Mouse (Mus musculus) liver, embryonic 12.5 days (tissue): Measurements from ENCODE around the gene Lamb1. TPM values are rescaled to one million over a fixed set of nuclear protein-coding genes. Genes with fewer than 3 reads are reported as not detected.

Experiments
- ATAC-seq: fragments of 200-750 bp; cut with Nextera tagmentation; 2 replicates; pipeline ENCODE4 v1.8.0; 2017; ENCODE audit warnings: moderate number of reproducible peaks, mild to moderate bottlenecking, moderate library complexity
- H3K27ac ChIP-seq: fragments of 300-500 bp; sonication (generic); 2 replicates; pipeline ENCODE4 v1.5.1; 2016; ENCODE audit warnings: mild to moderate bottlenecking
- H3K27me3 ChIP-seq: fragments of 300-500 bp; sonication (generic); replicated peaks from 2 replicates; pipeline ENCODE4 v1.6.1; 2016; ENCODE audit warnings: mild to moderate bottlenecking, moderate library complexity
- H3K36me3 ChIP-seq: fragments of 300-500 bp; sonication (generic); 2 replicates; pipeline ENCODE4 v1.6.1; 2016; ENCODE audit warnings: mild to moderate bottlenecking, moderate library complexity
- H3K4me1 ChIP-seq: fragments of 300-500 bp; sonication (generic); 2 replicates; pipeline ENCODE4 v1.6.1; 2016
- H3K4me2 ChIP-seq: fragments of 300-500 bp; sonication (generic); 2 replicates; pipeline ENCODE4 v1.6.1; 2016; ENCODE audit warnings: mild to moderate bottlenecking, moderate library complexity
- H3K4me3 ChIP-seq: fragments of 300-500 bp; sonication (generic); 2 replicates; pipeline ENCODE4 v1.5.1; 2016; ENCODE audit warnings: mild to moderate bottlenecking, moderate library complexity
- H3K9ac ChIP-seq: fragments of 300-500 bp; sonication (generic); 2 replicates; pipeline ENCODE4 v1.6.1; 2016; ENCODE audit warnings: mild to moderate bottlenecking, moderate library complexity
- H3K9me3 ChIP-seq: fragments of 300-500 bp; sonication (generic); replicated peaks from 2 replicates; pipeline ENCODE4 v1.6.1; 2016; ENCODE audit warnings: mild to moderate bottlenecking, moderate library complexity
- WGBS: fragments of 180-500 bp; shearing (Covaris S2); methylation state at CpG from one replicate; pipeline ENCODE4 v1.1.7; 2016; ENCODE audit not compliant: insufficient replicate concordance; 5-methylcytosine and 5-hydroxymethylcytosine counted together
- polyA plus RNA-seq: library from polyadenylated mRNA; unstranded; fragments of >200 nt; fragmentation: Nextera tagmentation; extraction: Ambion mirVana; gene quantifications from 2 replicates; pipeline ENCODE4 v1.2.1, GENCODE M21; 2016

Gene Lamb1
- polyA plus RNA-seq, 1 experiment from 2014 or later, result 8.6 TPM

- Histone ChIP-seq H3K9ac (no peak overlapping the region), H3K4me2 (no peak overlapping the region), H3K4me3 (no peak overlapping the region), H3K36me3 (peaks cover 7% of the 10 kb centered on the region; the same call in 1 of the 2 replicates), H3K4me1 (no peaks in the 10 kb centered on the region; the same call in 1 of the 2 replicates), H3K27me3 (no peaks in the 10 kb centered on the region), H3K9me3 (no peaks in the 10 kb centered on the region), H3K27ac (no peak overlapping the region)
- 48% methylated on average over 15 of the region's 15 CpGs for WGBS
- ATAC-seq, result no peak
Observed at GRCm38 (mm10) chr12:31293361-31294142, 28.5 kb downstream of the Lamb1 start.

- WGBS, result 62% methylated on average over 10 of the region's 10 CpGs
- no peak overlapping the region for H3K27ac ChIP-seq
Observed at GRCm38 (mm10) chr12:31294526-31294925, 29.5 kb downstream of the Lamb1 start.

GRCm38 (mm10) chr12:31294996-31295395 is 30.0 kb downstream of the Lamb1 start:
- H3K27ac ChIP-seq, result no peak overlapping the region
- ATAC-seq, result no peak
- no peaks in the 10 kb centered on the region; the same call in 1 of the 2 replicates for H3K4me1 ChIP-seq
- H3K9ac ChIP-seq, result no peak overlapping the region
- no peak overlapping the region for H3K4me2 ChIP-seq
- no peaks in the 10 kb centered on the region for H3K9me3 ChIP-seq
- 76% methylated on average over 11 of the region's 11 CpGs for WGBS
- no peaks in the 10 kb centered on the region for H3K36me3 ChIP-seq
- no peaks in the 10 kb centered on the region for H3K27me3 ChIP-seq
- H3K4me3 ChIP-seq, result no peak overlapping the region

More at GRCm38 (mm10) chr12:31294526-31294925, 29.5 kb downstream of the Lamb1 start:
- no peak overlapping the region for H3K4me2 ChIP-seq
- peaks cover under 1% of the 10 kb centered on the region; the same call in 1 of the 2 replicates for H3K36me3 ChIP-seq
- no peaks in the 10 kb centered on the region; the same call in 1 of the 2 replicates for H3K4me1 ChIP-seq
- no peaks in the 10 kb centered on the region for H3K9me3 ChIP-seq
- H3K4me3 ChIP-seq, result no peak overlapping the region
- H3K27me3 ChIP-seq, result no peaks in the 10 kb centered on the region
- H3K9ac ChIP-seq, result no peak overlapping the region
- peak; percentile 51; the same call in 1 of the 2 replicates for ATAC-seq

- ATAC-seq, result no peak
- H3K9me3 ChIP-seq, result no peaks in the 10 kb centered on the region
- no peaks in the 10 kb centered on the region for H3K27me3 ChIP-seq
- 45% methylated on average over 3 of the region's 3 CpGs for whole genome bisulfite sequencing
- no peak overlapping the region for H3K27ac ChIP-seq
- H3K4me2 ChIP-seq, result no peak overlapping the region
- no peaks in the 10 kb centered on the region for H3K36me3 ChIP-seq
- H3K9ac ChIP-seq, result no peak overlapping the region
- no peaks in the 10 kb centered on the region; the same call in 1 of the 2 replicates for H3K4me1 ChIP-seq
- H3K4me3 ChIP-seq, result no peak overlapping the region
Observed at GRCm38 (mm10) chr12:31295505-31295904, 30.5 kb downstream of the Lamb1 start.

- Histone ChIP-seq H3K9ac (no peak overlapping the region), H3K27ac (no peak overlapping the region), H3K4me1 (no peaks in the 10 kb centered on the region; the same call in 1 of the 2 replicates), H3K9me3 (no peaks in the 10 kb centered on the region), H3K36me3 (no peaks in the 10 kb centered on the region), H3K27me3 (no peaks in the 10 kb centered on the region), H3K4me2 (no peak overlapping the region), H3K4me3 (no peak overlapping the region)
- ATAC-seq, result no peak
- WGBS, result 39% methylated on average over 4 of the region's 4 CpGs
Observed at GRCm38 (mm10) chr12:31296097-31296496, 31.1 kb downstream of the Lamb1 start.

- no peak overlapping the region for H3K27ac ChIP-seq
- WGBS, result 84% methylated on average over 4 of the region's 4 CpGs
- H3K36me3 ChIP-seq, result no peaks in the 10 kb centered on the region
- no peaks in the 10 kb centered on the region; the same call in 1 of the 2 replicates for H3K4me1 ChIP-seq
- H3K4me2 ChIP-seq, result no peak overlapping the region
- H3K9me3 ChIP-seq, result no peaks in the 10 kb centered on the region
- no peaks in the 10 kb centered on the region for H3K27me3 ChIP-seq
- ATAC-seq, result no peak
- no peak overlapping the region for H3K9ac ChIP-seq
- no peak overlapping the region for H3K4me3 ChIP-seq
Observed at GRCm38 (mm10) chr12:31298122-31298521, 33.1 kb downstream of the Lamb1 start.

- no peaks in the 10 kb centered on the region; the same call in 1 of the 2 replicates for H3K4me1 ChIP-seq
- H3K9ac ChIP-seq, result no peak overlapping the region
- no peaks in the 10 kb centered on the region for H3K27me3 ChIP-seq
- H3K4me2 ChIP-seq, result no peak overlapping the region
- H3K9me3 ChIP-seq, result no peaks in the 10 kb centered on the region
- 78% methylated on average over 8 of the region's 8 CpGs for WGBS
- H3K27ac ChIP-seq, result no peak overlapping the region
- no peak overlapping the region for H3K4me3 ChIP-seq
- no peaks in the 10 kb centered on the region for H3K36me3 ChIP-seq
- ATAC-seq, result no peak
Observed at GRCm38 (mm10) chr12:31298530-31298929, 33.5 kb downstream of the Lamb1 start.

GRCm38 (mm10) chr12:31299126-31299525 is 34.1 kb downstream of the Lamb1 start:
- Histone ChIP-seq H3K27me3 (no peaks in the 10 kb centered on the region), H3K27ac (no peak overlapping the region), H3K9me3 (no peaks in the 10 kb centered on the region), H3K4me1 (no peaks in the 10 kb centered on the region; the same call in 1 of the 2 replicates), H3K9ac (no peak overlapping the region), H3K4me2 (no peak overlapping the region), H3K36me3 (no peaks in the 10 kb centered on the region), H3K4me3 (no peak overlapping the region)
- 70% methylated on average over 3 of the region's 3 CpGs for WGBS
- ATAC-seq, result no peak

- Histone ChIP-seq H3K9ac (no peak overlapping the region), H3K4me2 (no peak overlapping the region), H3K4me1 (no peaks in the 10 kb centered on the region; the same call in 1 of the 2 replicates), H3K27me3 (no peaks in the 10 kb centered on the region), H3K9me3 (no peaks in the 10 kb centered on the region), H3K27ac (no peak overlapping the region), H3K4me3 (no peak overlapping the region), H3K36me3 (no peaks in the 10 kb centered on the region)
- 52% methylated on average over 14 of the region's 14 CpGs for WGBS
- no peak for ATAC-seq
Observed at GRCm38 (mm10) chr12:31299676-31300197, 34.7 kb downstream of the Lamb1 start.

GRCm38 (mm10) chr12:31300276-31300675 is 35.2 kb downstream of the Lamb1 start:
- H3K4me1 ChIP-seq, result no peaks in the 10 kb centered on the region
- H3K27ac ChIP-seq, result no peak overlapping the region
- no peaks in the 10 kb centered on the region for H3K36me3 ChIP-seq
- ATAC-seq, result no peak
- no peaks in the 10 kb centered on the region for H3K9me3 ChIP-seq
- H3K9ac ChIP-seq, result no peak overlapping the region
- WGBS, result 77% methylated on average over 9 of the region's 9 CpGs
- H3K27me3 ChIP-seq, result no peaks in the 10 kb centered on the region
- H3K4me2 ChIP-seq, result no peak overlapping the region
- H3K4me3 ChIP-seq, result no peak overlapping the region

- no peak overlapping the region for H3K27ac ChIP-seq
- H3K9ac ChIP-seq, result no peak overlapping the region
- 0 out of 2 replicates have a peak, but pooled peaks cover 3% of the 10 kb centered on the region for H3K36me3 ChIP-seq
- no peaks in the 10 kb centered on the region for H3K9me3 ChIP-seq
- no peak for ATAC-seq
- no peak overlapping the region for H3K4me2 ChIP-seq
- no peak overlapping the region for H3K4me3 ChIP-seq
- H3K4me1 ChIP-seq, result no peaks in the 10 kb centered on the region
- H3K27me3 ChIP-seq, result no peaks in the 10 kb centered on the region
- WGBS, result 62% methylated on average over 5 of the region's 5 CpGs
Observed at GRCm38 (mm10) chr12:31302266-31302665, 37.2 kb downstream of the Lamb1 start.

GRCm38 (mm10) chr12:31302766-31303511 is 37.9 kb downstream of the Lamb1 start:
- H3K4me1 ChIP-seq, result no peaks in the 10 kb centered on the region
- H3K36me3 ChIP-seq, result 0 out of 2 replicates have a peak, but pooled peaks cover 3% of the 10 kb centered on the region
- 77% methylated on average over 16 of the region's 16 CpGs for WGBS
- no peaks in the 10 kb centered on the region for H3K27me3 ChIP-seq
- H3K27ac ChIP-seq, result no peak overlapping the region
- H3K4me2 ChIP-seq, result no peak overlapping the region
- H3K4me3 ChIP-seq, result no peak overlapping the region
- no peaks in the 10 kb centered on the region for H3K9me3 ChIP-seq
- no peak overlapping the region for H3K9ac ChIP-seq
- ATAC-seq, result no peak
